Mouse (Mus musculus): ENCODE data around the gene Psmc3ip. TPM values are rescaled to one million over a fixed set of nuclear protein-coding genes. Genes with fewer than 3 reads are reported as not detected.

The Psmc3ip gene
- 29.7 and 36.4 TPM in 2 replicates for polyA plus RNA-seq (2014; fragmentation: Nextera tagmentation; extraction: Ambion mirVana)

GRCm38 (mm10) chr11:101095314-101096024 lies at the start of gene Psmc3ip:
Gene Psmc3ip, minus strand, starts transcription at chr11:101095436.
- Histone ChIP-seq H3K4me1 (ENCODE audit: control insufficient read depth, insufficient read depth, low read length) (peaks cover 6% of the 10 kb centered on the region; the same call in 1 of the 2 replicates), H3K4me3 (ENCODE audit: low read depth, low read length) (peak within 1 kb of the TSS; percentile 68), H3K27me3 (ENCODE audit: control insufficient read depth, insufficient read depth, low read length) (no peaks in the 10 kb centered on the region), H3K27ac (ENCODE audit: low read length) (peak within 1 kb of the TSS; percentile 85; the same call in 1 of the 2 replicates), H3K9ac (replicated peaks; ENCODE audit: low read depth, low read length) (peak within 1 kb of the TSS; percentile 75), H3K36me3 (ENCODE audit: control insufficient read depth, insufficient read depth, low read length) (peaks cover 58% of the 10 kb centered on the region), H3K4me2 (replicated peaks; ENCODE audit: low read depth, low read length) (peak within 1 kb of the TSS; percentile 96), H3K9me3 (ENCODE audit: control insufficient read depth, low read depth, low read length) (no peaks in the 10 kb centered on the region)
- WGBS = 2% methylated on average over 43 of the region's 43 CpGs
- peak; percentile 94 for ATAC-seq (ENCODE audit: insufficient number of reproducible peaks, insufficient read depth, low FRiP score, low read depth)

- H3K4me1 ChIP-seq (ENCODE audit: control insufficient read depth, insufficient read depth, low read length) = peaks cover 6% of the 10 kb centered on the region
- no peak overlapping the region for H3K9ac ChIP-seq (replicated peaks; ENCODE audit: low read depth, low read length)
- H3K27me3 ChIP-seq (ENCODE audit: control insufficient read depth, insufficient read depth, low read length) = no peaks in the 10 kb centered on the region
- H3K4me3 ChIP-seq (ENCODE audit: low read depth, low read length) = 0 out of 2 replicates have a peak overlapping the region, but pooled peaks have one; percentile 7
- ATAC-seq (ENCODE audit: insufficient number of reproducible peaks, insufficient read depth, low FRiP score, low read depth) = no peak
- no peaks in the 10 kb centered on the region for H3K9me3 ChIP-seq (ENCODE audit: control insufficient read depth, low read depth, low read length)
- no peaks in the 10 kb centered on the region for H3K36me3 ChIP-seq (ENCODE audit: control insufficient read depth, insufficient read depth, low read length)
- whole genome bisulfite sequencing = 18% methylated on average over 17 of the region's 19 CpGs
- H3K4me2 ChIP-seq (replicated peaks; ENCODE audit: low read depth, low read length) = peak overlapping the region; percentile 44
- H3K27ac ChIP-seq (ENCODE audit: low read length) = no peak overlapping the region
Observed at GRCm38 (mm10) chr11:101143338-101144225, 48.3 kb upstream of the Psmc3ip start.

GRCm38 (mm10) chr11:101142215-101142967 lies 47.2 kb upstream of the Psmc3ip start:
- no peaks in the 10 kb centered on the region for H3K9me3 ChIP-seq (ENCODE audit: control insufficient read depth, low read depth, low read length)
- peaks cover 3% of the 10 kb centered on the region; the same call in 1 of the 2 replicates for H3K4me1 ChIP-seq (ENCODE audit: control insufficient read depth, insufficient read depth, low read length)
- no peaks in the 10 kb centered on the region for H3K27me3 ChIP-seq (ENCODE audit: control insufficient read depth, insufficient read depth, low read length)
- H3K4me2 ChIP-seq (replicated peaks; ENCODE audit: low read depth, low read length) = no peak overlapping the region
- H3K27ac ChIP-seq (ENCODE audit: low read length) = no peak overlapping the region
- no peak for ATAC-seq (ENCODE audit: insufficient number of reproducible peaks, insufficient read depth, low FRiP score, low read depth)
- H3K9ac ChIP-seq (replicated peaks; ENCODE audit: low read depth, low read length) = no peak overlapping the region
- H3K4me3 ChIP-seq (ENCODE audit: low read depth, low read length) = no peak overlapping the region
- 84% methylated on average over 10 of the region's 10 CpGs for WGBS
- no peaks in the 10 kb centered on the region for H3K36me3 ChIP-seq (ENCODE audit: control insufficient read depth, insufficient read depth, low read length)

- no peak overlapping the region for H3K4me3 ChIP-seq (ENCODE audit: low read depth, low read length)
- no peaks in the 10 kb centered on the region for H3K9me3 ChIP-seq (ENCODE audit: control insufficient read depth, low read depth, low read length)
- 86% methylated on average over 8 of the region's 8 CpGs for WGBS
- H3K4me1 ChIP-seq (ENCODE audit: control insufficient read depth, insufficient read depth, low read length) = peaks cover 3% of the 10 kb centered on the region; the same call in 1 of the 2 replicates
- H3K36me3 ChIP-seq (ENCODE audit: control insufficient read depth, insufficient read depth, low read length) = no peaks in the 10 kb centered on the region
- no peaks in the 10 kb centered on the region for H3K27me3 ChIP-seq (ENCODE audit: control insufficient read depth, insufficient read depth, low read length)
- no peak overlapping the region for H3K9ac ChIP-seq (replicated peaks; ENCODE audit: low read depth, low read length)
- no peak overlapping the region for H3K27ac ChIP-seq (ENCODE audit: low read length)
- ATAC-seq (ENCODE audit: insufficient number of reproducible peaks, insufficient read depth, low FRiP score, low read depth) = no peak
- H3K4me2 ChIP-seq (replicated peaks; ENCODE audit: low read depth, low read length) = no peak overlapping the region
Observed at GRCm38 (mm10) chr11:101141088-101141487, 45.9 kb upstream of the Psmc3ip start.

- H3K36me3 ChIP-seq (ENCODE audit: control insufficient read depth, insufficient read depth, low read length) = no peaks in the 10 kb centered on the region
- peak overlapping the region; percentile 18; the same call in 1 of the 2 replicates for H3K4me3 ChIP-seq (ENCODE audit: low read depth, low read length)
- H3K4me2 ChIP-seq (replicated peaks; ENCODE audit: low read depth, low read length) = peak overlapping the region; percentile 29
- H3K4me1 ChIP-seq (ENCODE audit: control insufficient read depth, insufficient read depth, low read length) = peaks cover 3% of the 10 kb centered on the region; the same call in 1 of the 2 replicates
- no peak; the same call in 1 of the 2 replicates for ATAC-seq (ENCODE audit: insufficient number of reproducible peaks, insufficient read depth, low FRiP score, low read depth)
- no peaks in the 10 kb centered on the region for H3K27me3 ChIP-seq (ENCODE audit: control insufficient read depth, insufficient read depth, low read length)
- H3K9me3 ChIP-seq (ENCODE audit: control insufficient read depth, low read depth, low read length) = no peaks in the 10 kb centered on the region
- 33% methylated on average over 27 of the region's 27 CpGs for WGBS
- no peak overlapping the region for H3K27ac ChIP-seq (ENCODE audit: low read length)
- H3K9ac ChIP-seq (replicated peaks; ENCODE audit: low read depth, low read length) = no peak overlapping the region; the same call in 1 of the 2 replicates
Observed at GRCm38 (mm10) chr11:101140164-101140819, 45.1 kb upstream of the Psmc3ip start.

GRCm38 (mm10) chr11:101138536-101139181 lies 43.4 kb upstream of the Psmc3ip start:
- Histone ChIP-seq H3K4me3 (ENCODE audit: low read depth, low read length) (0 out of 2 replicates have a peak overlapping the region, but pooled peaks have one; percentile 1), H3K27ac (ENCODE audit: low read length) (peak overlapping the region; percentile 22; the same call in 1 of the 2 replicates), H3K4me2 (replicated peaks; ENCODE audit: low read depth, low read length) (peak overlapping the region; percentile 30), H3K4me1 (ENCODE audit: control insufficient read depth, insufficient read depth, low read length) (peaks cover 3% of the 10 kb centered on the region; the same call in 1 of the 2 replicates), H3K27me3 (ENCODE audit: control insufficient read depth, insufficient read depth, low read length) (no peaks in the 10 kb centered on the region), H3K36me3 (ENCODE audit: control insufficient read depth, insufficient read depth, low read length) (no peaks in the 10 kb centered on the region), H3K9ac (replicated peaks; ENCODE audit: low read depth, low read length) (no peak overlapping the region), H3K9me3 (ENCODE audit: control insufficient read depth, low read depth, low read length) (no peaks in the 10 kb centered on the region)
- WGBS = 15% methylated on average over 15 of the region's 15 CpGs
- ATAC-seq (ENCODE audit: insufficient number of reproducible peaks, insufficient read depth, low FRiP score, low read depth) = peak; percentile 64

- no peak for ATAC-seq (ENCODE audit: insufficient number of reproducible peaks, insufficient read depth, low FRiP score, low read depth)
- Histone ChIP-seq H3K9ac (replicated peaks; ENCODE audit: low read depth, low read length) (no peak overlapping the region), H3K36me3 (ENCODE audit: control insufficient read depth, insufficient read depth, low read length) (no peaks in the 10 kb centered on the region), H3K27me3 (ENCODE audit: control insufficient read depth, insufficient read depth, low read length) (no peaks in the 10 kb centered on the region), H3K4me3 (ENCODE audit: low read depth, low read length) (no peak overlapping the region), H3K9me3 (ENCODE audit: control insufficient read depth, low read depth, low read length) (no peaks in the 10 kb centered on the region), H3K4me1 (ENCODE audit: control insufficient read depth, insufficient read depth, low read length) (peaks cover 3% of the 10 kb centered on the region; the same call in 1 of the 2 replicates), H3K27ac (ENCODE audit: low read length) (peak overlapping the region; percentile 28; the same call in 1 of the 2 replicates), H3K4me2 (replicated peaks; ENCODE audit: low read depth, low read length) (no peak overlapping the region)
- WGBS = 67% methylated on average over 7 of the region's 7 CpGs
Observed at GRCm38 (mm10) chr11:101137000-101137399, 41.8 kb upstream of the Psmc3ip start.
